Mouse (Mus musculus) MEL (cell line): ENCODE measurements at regions not wholly inside any gene's neighbourhood (a gene's known extent, or its start where the extent isn't known, plus 50 kb on each side); places are given as distances from the start of the nearest gene placed in this dataset.

Source experiments
- DNase-seq: peaks from one replicate; pipeline ENCODE4 v3.0.0; 2011; ENCODE audit warnings: low read depth, low spot score
- H3K27ac ChIP-seq: 2 replicates; pipeline ENCODE4 v1.5.1; 2012; ENCODE audit warnings: low read depth, mild to moderate bottlenecking, control low read depth, low read length, moderate library complexity; ENCODE audit not compliant: control insufficient read depth
- H3K27me3 ChIP-seq, 2 experiments: fragments of 150-350 bp in 1 of 2; sonication (generic) in 1 of 2; 2 replicates each; pipeline ENCODE4 v1.6.1; 2012; ENCODE audit warnings: low read length in 2 of 2, mild to moderate bottlenecking in 2 of 2, improper control_type of control experiment in 1 of 2, moderate library complexity in 1 of 2; ENCODE audit not compliant: insufficient read depth in 2 of 2, control insufficient read depth in 1 of 2
- H3K36me3 ChIP-seq, 2 experiments: 2 replicates each; pipeline ENCODE4 v1.6.1; 2012 to 2014; ENCODE audit warnings: low read length in 2 of 2, improper control_type of control experiment in 1 of 2, inconsistent platforms in 1 of 2, mild to moderate bottlenecking in 1 of 2; ENCODE audit not compliant: insufficient read depth in 2 of 2, control insufficient read depth in 1 of 2
- H3K4me1 ChIP-seq, 2 experiments: fragments of 150-350 bp in 1 of 2; sonication (generic) in 1 of 2; 2 replicates each; pipeline ENCODE4 v1.6.1; 2012; ENCODE audit warnings: low read length in 2 of 2, improper control_type of control experiment in 1 of 2, mild to moderate bottlenecking in 1 of 2; ENCODE audit not compliant: insufficient read depth in 2 of 2, control insufficient read depth in 1 of 2
- H3K4me3 ChIP-seq, 2 experiments: fragments of 150-350 bp in 1 of 2; sonication (generic) in 1 of 2; 2 replicates each; pipeline ENCODE4 v1.5.1; 2012; ENCODE audit warnings: low read depth in 2 of 2, low read length in 2 of 2, mild to moderate bottlenecking in 2 of 2, moderate library complexity in 2 of 2, control low read depth in 1 of 2, improper control_type of control experiment in 1 of 2; ENCODE audit not compliant: control insufficient read depth in 1 of 2, insufficient read depth in 1 of 2
- H3K79me2 ChIP-seq: 2 replicates; pipeline ENCODE4 v1.6.1; 2012; ENCODE audit warnings: mild to moderate bottlenecking, low read length, moderate library complexity; ENCODE audit not compliant: control insufficient read depth, poor library complexity, insufficient read depth
- H3K9ac ChIP-seq: 2 replicates; pipeline ENCODE4 v1.6.1; 2012; ENCODE audit warnings: low read depth, mild to moderate bottlenecking, control low read depth, low read length, moderate library complexity; ENCODE audit not compliant: control insufficient read depth, poor library complexity, severe bottlenecking
- H3K9me3 ChIP-seq: fragments of 150-350 bp; sonication (generic); replicated peaks from 2 replicates; pipeline ENCODE4 v1.6.1; 2012; ENCODE audit warnings: mild to moderate bottlenecking, low read length, improper control_type of control experiment, moderate library complexity; ENCODE audit not compliant: insufficient read depth
- CHD2 ChIP-seq: IDR thresholded peaks from 2 replicates; pipeline ENCODE4 v1.6.1; 2011; ENCODE audit warnings: low read length, improper control_type of control experiment
- ETS1 ChIP-seq: IDR thresholded peaks from 2 replicates; pipeline ENCODE4 v1.6.1; 2012; ENCODE audit warnings: low read depth, mild to moderate bottlenecking, inconsistent platforms, low read length, improper control_type of control experiment, moderate library complexity
- JUND ChIP-seq: IDR thresholded peaks from 2 replicates; pipeline ENCODE4 v1.6.1; 2011; ENCODE audit warnings: low read depth, mild to moderate bottlenecking, improper control_type of control experiment, low read length
- KAT2A ChIP-seq: conservative IDR thresholded peaks from 2 replicates; pipeline ENCODE4 v1.6.1; 2012; ENCODE audit warnings: low read depth, low read length, improper control_type of control experiment, inconsistent platforms
- MAFK ChIP-seq: IDR thresholded peaks from 2 replicates; pipeline ENCODE4 v1.6.1; 2011; ENCODE audit warnings: low read depth, mild to moderate bottlenecking, low read length, improper control_type of control experiment, borderline replicate concordance
- MAX ChIP-seq: IDR thresholded peaks from 2 replicates; pipeline ENCODE4 v1.6.1; 2011; ENCODE audit warnings: low read length, improper control_type of control experiment
- MAZ ChIP-seq: IDR thresholded peaks from 2 replicates; pipeline ENCODE4 v1.6.1; 2012; ENCODE audit warnings: low read depth, mild to moderate bottlenecking, inconsistent platforms, low read length, improper control_type of control experiment
- MXI1 ChIP-seq: IDR thresholded peaks from 2 replicates; pipeline ENCODE4 v1.6.1; 2011; ENCODE audit warnings: mild to moderate bottlenecking, low read depth, low read length, improper control_type of control experiment
- MYB ChIP-seq: IDR thresholded peaks from 2 replicates; pipeline ENCODE4 v1.6.1; 2011; ENCODE audit warnings: mild to moderate bottlenecking, low read depth, low read length, improper control_type of control experiment
- NELFE ChIP-seq: IDR thresholded peaks from 2 replicates; pipeline ENCODE4 v1.6.1; 2011; ENCODE audit warnings: low read depth, low read length, improper control_type of control experiment
- POLR2A ChIP-seq, 2 experiments: IDR thresholded peaks; 2 replicates each; pipeline ENCODE4 v1.6.1; 2011 to 2012; ENCODE audit warnings: low read length in 2 of 2, mild to moderate bottlenecking in 2 of 2, control low read depth in 1 of 2, improper control_type of control experiment in 1 of 2, low read depth in 1 of 2, moderate library complexity in 1 of 2; ENCODE audit not compliant: control insufficient read depth in 1 of 2, insufficient read depth in 1 of 2, poor library complexity in 1 of 2
- POLR2AphosphoS2 ChIP-seq: IDR thresholded peaks from 2 replicates; pipeline ENCODE4 v1.6.1; 2011; ENCODE audit warnings: low read length, improper control_type of control experiment
- POLR2AphosphoS5 ChIP-seq: IDR thresholded peaks from 2 replicates; pipeline ENCODE4 v1.6.1; 2012; ENCODE audit warnings: low read depth, borderline replicate concordance, mild to moderate bottlenecking, inconsistent platforms, low read length, moderate library complexity, mixed read lengths
- SIN3A ChIP-seq: IDR thresholded peaks from 2 replicates; pipeline ENCODE4 v1.6.1; 2012; ENCODE audit warnings: low read length, improper control_type of control experiment, inconsistent platforms
- TAL1 ChIP-seq: IDR thresholded peaks from 2 replicates; pipeline ENCODE4 v1.6.1; 2012; ENCODE audit warnings: mild to moderate bottlenecking, inconsistent platforms, low read length, moderate library complexity, mixed read lengths
- TBP ChIP-seq: IDR thresholded peaks from 2 replicates; pipeline ENCODE4 v1.8.0; 2011; ENCODE audit warnings: low read depth, low read length, improper control_type of control experiment
- ZMIZ1 ChIP-seq: IDR thresholded peaks from 2 replicates; pipeline ENCODE4 v1.6.1; 2012; ENCODE audit warnings: low read depth, mild to moderate bottlenecking, inconsistent platforms, low read length, improper control_type of control experiment, moderate library complexity
- ZNF384 ChIP-seq: IDR thresholded peaks from 2 replicates; pipeline ENCODE4 v1.6.1; 2012; ENCODE audit warnings: low read depth, mild to moderate bottlenecking, inconsistent platforms, low read length, improper control_type of control experiment

DNA sequence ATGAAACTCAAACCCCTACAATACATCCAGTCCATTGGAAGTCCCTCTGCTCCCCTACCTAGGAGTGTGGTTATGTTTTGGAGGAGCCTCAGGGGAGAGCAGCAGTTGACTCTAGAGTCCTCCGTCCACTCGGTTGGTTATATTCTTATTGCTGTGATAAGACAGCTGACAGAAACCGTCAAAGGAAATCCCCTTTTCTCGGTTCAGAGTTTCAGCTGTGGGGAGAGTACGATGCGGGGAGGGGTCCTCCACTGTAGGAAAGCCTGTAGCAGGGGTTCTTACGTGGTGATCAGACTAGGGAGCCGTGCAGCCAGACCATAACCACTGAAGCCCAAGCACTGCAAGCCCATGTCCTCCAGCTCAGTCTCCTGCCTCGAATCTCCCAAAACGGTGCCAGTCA lies 137.5 kb downstream of the Ptpn20 start:
- H3K79me2 ChIP-seq = no peaks in the 10 kb centered on the region
- TF ChIP-seq ZNF384 (no peak), NELFE (no peak), KAT2A (no peak), POLR2AphosphoS2 (no peak), ETS1 (no peak), MAZ (no peak), POLR2A (IDR thresholded peaks at IDR 0.05; ENCODE audit: control insufficient read depth in 1 of 2, insufficient read depth in 1 of 2, low read depth in 1 of 2, low read length in 2 of 2, poor library complexity in 1 of 2) (no peak)
- no peaks in the 10 kb centered on the region for H3K4me1 ChIP-seq
- no peak overlapping the region for H3K27ac ChIP-seq
- no peak overlapping the region for H3K4me3 ChIP-seq
- H3K27me3 ChIP-seq = no peaks in the 10 kb centered on the region; a peak in 1 of 4 replicates
- H3K9ac ChIP-seq = no peak overlapping the region
- H3K9me3 ChIP-seq = no peaks in the 10 kb centered on the region
- H3K36me3 ChIP-seq = no peaks in the 10 kb centered on the region
- no peak for DNase-seq

- DNase-seq = no peak
- Histone ChIP-seq H3K79me2 (no peaks in the 10 kb centered on the region), H3K4me1 (no peaks in the 10 kb centered on the region), H3K9ac (no peak overlapping the region), H3K27me3 (no peaks in the 10 kb centered on the region; a peak in 1 of 4 replicates), H3K4me3 (no peak overlapping the region), H3K9me3 (no peaks in the 10 kb centered on the region), H3K27ac (no peak overlapping the region), H3K36me3 (no peaks in the 10 kb centered on the region)
- no peak for TF ChIP-seq MYB
- no peak for TF ChIP-seq CHD2
- no peak for TF ChIP-seq POLR2AphosphoS5
- TF ChIP-seq ZMIZ1 = no peak
These were observed 140.3 kb downstream of the Ptpn20 start for GRCm38 (mm10) chr14:33729115-33729884.

DNA sequence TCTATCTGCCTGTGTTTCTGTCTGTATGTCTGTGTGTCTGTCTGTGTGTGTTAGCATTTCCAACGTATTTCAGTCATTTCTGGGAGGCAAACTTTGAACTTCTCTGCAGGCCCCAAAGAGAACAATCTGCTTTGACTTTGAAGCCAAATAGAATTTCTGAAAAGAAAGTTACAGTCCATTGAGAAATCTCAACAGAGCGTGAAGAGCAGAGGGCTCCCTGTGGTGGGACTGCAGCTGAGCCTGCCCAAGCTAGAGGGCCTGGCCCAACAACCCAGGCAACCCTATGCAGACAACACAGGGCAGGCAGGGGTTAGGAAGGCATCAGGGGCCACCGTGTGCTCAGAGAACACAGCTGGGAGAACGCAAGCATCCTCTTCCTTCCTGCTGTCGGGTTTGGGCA lies 143.7 kb downstream of the Ptpn20 start:
- Histone ChIP-seq H3K9me3 (no peaks in the 10 kb centered on the region), H3K4me1 (no peaks in the 10 kb centered on the region), H3K27ac (no peak overlapping the region), H3K27me3 (no peaks in the 10 kb centered on the region), H3K9ac (no peak overlapping the region), H3K36me3 (no peaks in the 10 kb centered on the region), H3K4me3 (no peak overlapping the region), H3K79me2 (no peaks in the 10 kb centered on the region)
- TF ChIP-seq CHD2 (no peak), JUND (no peak), ZNF384 (no peak), TAL1 (no peak), MXI1 (no peak), ETS1 (no peak), MAX (no peak), KAT2A (no peak), TBP (no peak), MAFK (no peak), SIN3A (no peak), MYB (no peak)
- no peak for DNase-seq
